Mouse (Mus musculus): ENCODE results near the gene Gm10553. TPM values are rescaled to one million over a fixed set of nuclear protein-coding genes. Genes with fewer than 3 reads are reported as not detected.
"Not testable (repeated sequence)": the region's sequence is repeated elsewhere in the genome, so short reads cannot be mapped to it uniquely, and the experiment has no call there.

Gm10553 gene
- polyA plus RNA-seq (2011; ENCODE audit: insufficient read length, low read depth, missing spikeins): not detected in 2 replicates

DNA sequence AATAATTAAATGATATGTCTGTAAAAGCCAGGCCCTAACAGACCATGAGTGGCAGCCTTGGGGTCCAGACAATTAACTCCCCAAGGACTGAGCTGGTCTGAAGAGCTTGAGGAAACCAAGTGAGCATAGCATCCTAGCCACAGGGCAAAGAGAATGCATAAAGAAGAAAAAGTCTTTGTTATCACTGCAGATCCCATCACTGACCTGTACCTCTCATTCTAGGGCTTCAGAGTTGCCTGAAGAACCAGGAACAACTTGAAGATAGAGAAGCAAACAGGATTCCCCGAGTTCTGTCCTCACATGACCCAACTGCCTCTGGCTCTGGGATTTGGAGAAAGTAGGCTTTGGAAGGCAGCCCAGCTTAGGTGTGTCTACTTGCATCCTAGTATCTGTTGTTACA lies at the start of gene Gm10553:
TSS of gene Gm10553 (plus strand) at position 301 of the 400 bp plus-strand sequence.
- not testable (repeated sequence) for H3K27ac ChIP-seq (ENCODE audit: insufficient read depth, low read length); H3K4me3 ChIP-seq (ENCODE audit: insufficient read depth, low read length); H3K4me1 ChIP-seq (ENCODE audit: control insufficient read depth, insufficient read depth, low read length)

DNA sequence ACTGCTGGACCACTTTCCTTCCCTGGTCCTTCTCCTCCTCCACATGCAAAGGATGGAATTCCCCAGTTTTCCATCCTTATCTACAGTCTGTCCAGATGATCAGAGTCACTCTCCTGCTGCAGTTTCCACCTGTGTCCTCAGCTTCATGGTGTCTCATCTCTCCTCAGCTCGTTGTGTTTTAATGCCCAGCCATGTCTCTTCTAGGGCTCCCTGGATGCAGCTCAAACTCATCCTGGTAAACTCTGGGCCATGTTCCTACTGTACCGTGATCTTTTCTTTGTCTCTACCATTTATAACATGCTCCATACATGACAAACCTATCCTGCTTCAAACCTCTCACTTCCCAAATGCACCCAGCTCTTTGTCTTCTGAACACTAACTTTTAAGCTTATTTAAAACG lies 28.3 kb upstream of the Gm10553 start:
- not testable (repeated sequence) for H3K4me3 ChIP-seq (ENCODE audit: insufficient read depth, low read length)

DNA sequence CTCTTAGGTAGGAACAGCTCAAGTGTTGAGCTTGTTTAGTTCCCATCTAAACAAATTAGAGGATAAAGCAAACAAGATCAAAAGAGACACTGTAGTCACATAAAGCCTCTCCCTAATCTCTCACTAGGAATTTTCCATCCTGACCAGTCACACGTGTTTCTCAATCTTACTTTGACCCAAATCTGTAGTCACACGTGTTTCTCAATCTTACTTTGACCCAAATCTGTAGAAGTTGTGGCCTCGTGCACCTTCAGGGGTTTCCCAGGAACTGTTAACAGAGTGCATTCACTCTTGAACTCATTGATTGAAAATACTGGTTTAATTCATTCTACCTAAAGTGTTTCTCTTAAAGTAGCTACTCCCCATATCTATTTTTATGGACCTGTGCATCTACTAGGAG lies 26.9 kb upstream of the Gm10553 start:
- not testable (repeated sequence) for H3K4me3 ChIP-seq (ENCODE audit: insufficient read depth, low read length); H3K27ac ChIP-seq (ENCODE audit: insufficient read depth, low read length); H3K4me1 ChIP-seq (ENCODE audit: control insufficient read depth, insufficient read depth, low read length)

More for the DNA sequence above, 28.3 kb upstream of the Gm10553 start:
- H3K4me1 ChIP-seq (ENCODE audit: control insufficient read depth, insufficient read depth, low read length); H3K27ac ChIP-seq (ENCODE audit: insufficient read depth, low read length): not testable (repeated sequence)

DNA sequence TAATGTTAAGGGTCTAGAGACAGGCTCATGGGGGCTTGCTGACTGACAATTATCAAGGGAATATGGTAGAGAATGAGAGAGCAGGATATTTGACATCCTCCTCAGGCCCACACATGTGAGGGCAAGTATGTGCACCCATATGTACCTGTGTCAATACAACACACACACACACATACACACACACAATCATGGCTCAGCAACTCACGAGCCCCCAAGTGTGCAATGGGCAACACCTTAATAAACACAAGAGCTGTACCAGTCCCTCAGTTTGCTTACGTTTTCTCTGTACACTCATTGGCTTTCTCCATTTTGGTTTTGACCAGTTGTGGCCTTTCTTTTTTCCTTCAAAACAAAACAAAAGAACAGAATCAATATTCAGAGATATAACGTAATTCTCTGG lies 15.2 kb upstream of the Gm10553 start:
- H3K27ac ChIP-seq (ENCODE audit: insufficient read depth, low read length); H3K4me1 ChIP-seq (ENCODE audit: control insufficient read depth, insufficient read depth, low read length): not testable (repeated sequence)

DNA sequence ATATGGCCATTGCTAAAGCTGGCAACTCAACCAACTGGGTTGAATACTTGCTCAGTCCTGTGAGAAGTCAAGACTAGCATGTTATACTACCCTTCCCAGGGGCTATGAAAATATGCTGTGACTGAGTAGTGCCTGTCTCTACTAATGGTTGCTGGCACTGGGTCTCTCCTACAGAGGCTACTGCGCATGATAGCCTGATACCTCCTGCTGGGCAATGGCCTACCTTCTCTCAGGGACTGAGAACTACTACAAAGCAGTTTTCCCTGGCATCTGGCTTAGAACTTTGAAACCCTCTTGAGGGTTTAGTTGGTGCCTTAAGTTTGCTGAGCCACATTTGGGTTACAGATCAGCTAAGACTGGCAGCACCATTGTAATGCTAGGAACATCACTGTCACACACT lies 13.8 kb upstream of the Gm10553 start:
- not testable (repeated sequence) for H3K4me1 ChIP-seq (ENCODE audit: control insufficient read depth, insufficient read depth, low read length); H3K4me3 ChIP-seq (ENCODE audit: insufficient read depth, low read length)

More for the DNA sequence above, 15.2 kb upstream of the Gm10553 start:
- H3K4me3 ChIP-seq (ENCODE audit: insufficient read depth, low read length): not testable (repeated sequence)

DNA sequence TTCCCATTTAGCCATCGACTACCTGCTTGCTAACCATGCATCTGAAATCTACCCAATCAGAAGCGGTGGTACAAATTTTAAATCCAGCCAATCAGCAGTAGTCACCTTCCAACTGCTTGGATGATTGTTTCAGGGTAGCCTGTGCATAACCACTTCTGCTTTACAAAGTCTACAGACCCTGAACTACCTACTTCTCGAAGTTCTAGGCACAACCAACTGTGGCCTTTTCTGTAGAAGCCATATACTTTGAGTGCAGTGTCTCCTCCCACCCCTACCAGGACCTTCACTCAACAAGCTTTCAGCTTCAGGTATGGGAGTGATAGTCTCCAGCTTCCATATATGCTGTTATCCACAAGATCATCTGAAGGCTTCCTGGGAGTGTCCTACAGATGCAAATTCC lies 7.8 kb upstream of the Gm10553 start:
- not testable (repeated sequence) for H3K4me3 ChIP-seq (ENCODE audit: insufficient read depth, low read length); H3K4me1 ChIP-seq (ENCODE audit: control insufficient read depth, insufficient read depth, low read length); H3K27ac ChIP-seq (ENCODE audit: insufficient read depth, low read length)

More for the DNA sequence above, 13.8 kb upstream of the Gm10553 start:
- H3K27ac ChIP-seq (ENCODE audit: insufficient read depth, low read length): not testable (repeated sequence)

DNA sequence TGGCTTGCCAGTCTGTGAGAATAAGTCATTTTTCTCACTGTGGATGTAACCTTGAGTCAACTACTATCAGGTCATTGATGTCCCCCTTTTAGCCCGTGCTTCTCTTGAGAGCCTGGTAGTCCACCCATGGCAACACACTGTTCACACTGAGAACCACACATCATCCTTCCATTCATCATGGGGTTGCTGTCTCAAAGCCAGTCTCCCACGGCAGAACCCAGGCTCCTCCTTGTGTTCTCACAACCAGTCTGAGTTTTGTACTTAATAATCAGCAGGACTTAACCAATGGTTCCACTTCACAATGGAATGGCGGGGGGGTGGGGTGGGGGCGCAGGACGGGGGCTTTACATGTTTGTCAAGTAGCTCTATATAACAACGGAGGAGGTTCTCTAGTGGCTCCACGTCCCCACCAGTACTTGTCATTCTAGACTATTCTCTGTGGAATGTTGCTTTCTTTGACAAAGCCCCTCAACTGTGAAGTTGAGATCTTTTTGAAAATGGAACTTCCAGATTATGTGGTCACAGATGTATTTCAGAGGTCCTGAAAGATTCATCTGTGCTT lies 6.9 kb upstream of the Gm10553 start:
- not testable (repeated sequence) for H3K4me3 ChIP-seq (ENCODE audit: insufficient read depth, low read length); H3K27ac ChIP-seq (ENCODE audit: insufficient read depth, low read length); H3K4me1 ChIP-seq (ENCODE audit: control insufficient read depth, insufficient read depth, low read length)

DNA sequence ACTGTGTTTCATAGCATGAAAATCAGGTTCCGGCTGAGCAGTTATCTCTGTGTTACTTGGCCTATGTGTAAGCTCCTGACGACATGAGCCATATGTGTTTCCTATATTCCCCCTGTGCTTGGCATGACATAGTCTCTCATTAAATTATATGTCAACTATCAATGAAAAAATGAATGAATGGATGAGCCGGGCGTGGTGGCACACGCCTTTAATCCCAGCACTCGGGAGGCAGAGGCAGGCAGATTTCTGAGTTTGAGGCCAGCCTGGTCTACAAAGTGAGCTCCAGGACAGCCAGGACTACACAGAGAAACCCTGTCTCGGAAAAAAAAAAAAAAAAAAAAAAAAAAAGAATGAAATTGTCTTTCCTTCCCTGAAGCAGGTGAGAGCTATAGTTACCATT lies 883 bp upstream of the Gm10553 start:
- H3K4me1 ChIP-seq (ENCODE audit: control insufficient read depth, insufficient read depth, low read length); H3K27ac ChIP-seq (ENCODE audit: insufficient read depth, low read length); H3K4me3 ChIP-seq (ENCODE audit: insufficient read depth, low read length): not testable (repeated sequence)

DNA sequence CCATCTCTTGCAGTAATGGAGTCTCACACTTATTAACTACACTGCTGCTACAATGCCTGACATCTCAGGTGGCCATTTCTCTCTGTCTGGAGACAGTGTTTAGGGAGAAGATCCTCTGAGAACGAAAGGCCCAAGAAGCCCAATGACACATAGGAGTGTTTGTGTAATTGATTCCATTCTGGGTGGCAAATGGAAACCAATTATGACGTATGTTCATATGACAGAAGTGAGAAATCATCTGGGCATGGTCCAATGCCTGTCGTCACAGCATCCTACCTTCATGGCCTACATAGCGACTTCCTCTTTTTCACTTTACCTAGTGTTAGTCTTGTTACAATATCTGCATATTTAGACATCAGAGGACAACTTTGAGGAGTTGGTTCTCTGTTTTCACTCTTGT lies 1.8 kb downstream of the Gm10553 start:
- not testable (repeated sequence) for H3K4me1 ChIP-seq (ENCODE audit: control insufficient read depth, insufficient read depth, low read length); H3K27ac ChIP-seq (ENCODE audit: insufficient read depth, low read length); H3K4me3 ChIP-seq (ENCODE audit: insufficient read depth, low read length)

DNA sequence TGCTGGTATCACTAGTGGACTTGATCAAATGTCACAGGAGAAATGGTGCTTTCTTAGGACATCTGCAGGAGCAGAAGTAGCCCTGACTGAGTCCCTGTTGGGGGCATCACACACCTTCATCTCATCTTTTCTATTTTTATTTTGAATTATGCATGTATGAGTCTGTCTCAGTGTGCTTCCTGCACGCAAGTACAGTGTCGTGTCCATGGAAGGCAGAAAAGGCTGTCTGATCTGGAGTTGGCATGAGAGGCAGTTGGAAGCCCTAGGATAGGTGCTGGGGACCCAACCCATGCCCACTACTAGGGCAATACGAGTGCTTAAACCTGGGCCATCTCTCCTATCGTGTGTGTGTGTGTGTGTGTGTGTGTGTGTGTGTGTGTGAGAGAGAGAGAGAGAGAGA lies 5.4 kb downstream of the Gm10553 start:
- H3K27ac ChIP-seq (ENCODE audit: insufficient read depth, low read length); H3K4me1 ChIP-seq (ENCODE audit: control insufficient read depth, insufficient read depth, low read length); H3K4me3 ChIP-seq (ENCODE audit: insufficient read depth, low read length): not testable (repeated sequence)

DNA sequence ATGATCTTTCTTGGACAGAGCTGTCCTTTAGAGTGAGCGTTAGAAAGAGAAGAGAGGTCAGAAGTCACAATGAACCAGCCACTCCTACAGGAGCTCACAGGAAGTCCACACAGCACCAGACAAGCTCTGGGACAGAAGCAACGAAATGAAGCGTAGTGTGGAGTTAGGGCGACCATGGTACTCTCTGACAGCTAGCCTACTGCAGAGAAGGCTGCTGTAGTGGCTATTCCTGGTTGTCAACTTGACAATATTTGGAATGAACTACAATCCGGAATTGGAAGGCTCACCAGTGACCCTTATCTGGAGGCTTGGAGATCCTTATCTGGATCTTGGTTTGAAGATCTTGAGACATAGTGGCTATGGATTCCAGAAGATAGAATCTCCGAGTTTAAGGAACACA lies 6.0 kb downstream of the Gm10553 start:
- H3K4me3 ChIP-seq (ENCODE audit: insufficient read depth, low read length); H3K27ac ChIP-seq (ENCODE audit: insufficient read depth, low read length); H3K4me1 ChIP-seq (ENCODE audit: control insufficient read depth, insufficient read depth, low read length): not testable (repeated sequence)

DNA sequence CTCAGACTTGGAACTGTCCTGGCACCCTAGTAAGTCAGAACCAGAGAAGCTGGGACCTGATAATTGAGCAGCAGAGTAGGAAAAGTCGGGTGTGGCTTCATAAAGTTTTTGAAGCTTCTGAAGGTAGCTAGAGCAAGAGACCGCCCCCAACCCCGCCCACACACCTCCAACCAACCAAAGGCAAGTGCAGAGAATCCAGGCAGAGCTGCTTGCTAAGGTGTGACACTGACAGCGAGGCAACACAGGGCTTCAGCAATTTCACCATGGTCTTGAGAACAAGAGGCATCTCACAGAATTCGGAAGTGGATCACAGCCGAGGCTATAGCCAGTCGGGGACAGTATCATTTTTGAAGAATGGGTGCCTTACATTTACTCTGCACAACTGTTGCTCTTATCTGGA lies 9.8 kb downstream of the Gm10553 start, which contains the start of gene A530032D15Rik:
TSS of gene A530032D15Rik (minus strand) at position 101 of the 400 bp plus-strand sequence.
- H3K4me1 ChIP-seq (ENCODE audit: control insufficient read depth, insufficient read depth, low read length); H3K27ac ChIP-seq (ENCODE audit: insufficient read depth, low read length); H3K4me3 ChIP-seq (ENCODE audit: insufficient read depth, low read length): not testable (repeated sequence)

DNA sequence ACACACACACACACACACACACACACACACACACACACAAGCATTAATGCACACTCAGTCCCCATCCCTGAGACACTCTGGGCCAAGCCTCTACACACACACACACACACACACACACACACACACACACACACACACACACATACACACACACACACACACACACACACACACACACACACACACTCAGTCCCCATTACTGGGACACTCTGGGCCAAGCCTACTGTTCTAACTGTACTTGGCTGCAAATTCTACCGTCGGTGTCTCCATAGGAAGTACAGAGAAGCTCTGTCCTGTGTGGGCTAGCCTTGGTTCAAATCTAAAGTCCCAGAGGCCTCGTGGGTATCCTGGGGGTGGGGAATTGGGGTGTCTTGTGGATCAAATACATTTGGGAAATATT lies 10.9 kb downstream of the Gm10553 start:
- H3K27ac ChIP-seq (ENCODE audit: insufficient read depth, low read length): not testable (repeated sequence)

DNA sequence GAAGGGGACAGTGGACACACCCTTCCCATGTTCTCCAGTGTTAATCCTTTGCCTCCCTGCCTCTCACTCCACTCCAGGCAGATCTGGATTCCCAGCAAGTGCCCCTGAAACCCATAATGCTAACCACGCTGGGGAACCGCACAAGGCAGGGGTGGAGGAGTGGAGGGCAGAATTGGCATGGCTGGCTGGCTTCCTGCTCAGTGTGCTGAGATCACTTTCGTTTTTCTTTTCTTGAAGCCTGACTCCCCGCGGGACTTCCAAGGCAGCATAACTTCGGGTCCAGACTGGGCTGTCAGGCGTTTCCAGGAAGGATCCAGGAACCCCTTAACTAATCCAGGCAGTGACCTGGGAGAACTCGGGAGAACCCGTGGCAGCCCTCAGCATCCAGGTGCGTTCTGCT lies 11.6 kb downstream of the Gm10553 start:
- not testable (repeated sequence) for H3K27ac ChIP-seq (ENCODE audit: insufficient read depth, low read length); H3K4me1 ChIP-seq (ENCODE audit: control insufficient read depth, insufficient read depth, low read length); H3K4me3 ChIP-seq (ENCODE audit: insufficient read depth, low read length)

More for the DNA sequence above, 10.9 kb downstream of the Gm10553 start:
- H3K4me3 ChIP-seq (ENCODE audit: insufficient read depth, low read length); H3K4me1 ChIP-seq (ENCODE audit: control insufficient read depth, insufficient read depth, low read length): not testable (repeated sequence)

DNA sequence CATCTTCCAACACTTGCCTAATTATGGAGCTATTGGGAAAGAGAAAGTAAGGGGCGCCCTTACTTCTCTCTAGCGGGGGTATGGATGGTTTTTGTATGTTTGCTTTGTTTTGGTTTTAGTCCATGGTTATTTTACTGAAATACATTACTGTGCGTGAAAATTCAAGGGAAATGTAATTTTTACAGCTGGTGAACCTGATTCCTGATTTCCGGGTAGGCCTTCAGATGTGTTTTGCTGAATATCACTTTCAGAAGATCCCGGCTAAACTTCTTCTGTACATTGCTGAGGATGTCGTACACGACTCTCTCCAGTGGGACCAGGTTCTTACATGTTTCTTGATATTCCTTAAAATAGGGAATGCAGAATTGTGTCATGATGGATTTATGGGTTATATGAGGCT lies 12.3 kb downstream of the Gm10553 start:
- H3K4me3 ChIP-seq (ENCODE audit: insufficient read depth, low read length); H3K27ac ChIP-seq (ENCODE audit: insufficient read depth, low read length): not testable (repeated sequence)

DNA sequence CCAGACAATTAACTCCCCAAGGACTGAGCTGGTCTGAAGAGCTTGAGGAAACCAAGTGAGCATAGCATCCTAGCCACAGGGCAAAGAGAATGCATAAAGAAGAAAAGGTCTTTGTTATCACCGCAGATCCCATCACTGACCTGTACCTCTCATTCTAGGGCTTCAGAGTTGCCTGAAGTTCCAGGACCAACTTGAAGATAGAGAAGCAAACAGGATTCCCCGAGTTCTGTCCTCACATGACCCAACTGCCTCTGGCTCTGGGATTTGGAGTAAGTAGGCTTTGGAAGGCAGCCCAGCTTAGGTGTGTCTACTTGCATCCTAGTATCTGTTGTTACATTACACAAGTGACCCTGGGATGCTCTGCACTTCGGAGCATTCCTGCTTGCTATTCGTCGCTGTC lies 12.9 kb downstream of the Gm10553 start:
- H3K4me3 ChIP-seq (ENCODE audit: insufficient read depth, low read length); H3K4me1 ChIP-seq (ENCODE audit: control insufficient read depth, insufficient read depth, low read length); H3K27ac ChIP-seq (ENCODE audit: insufficient read depth, low read length): not testable (repeated sequence)

More for the DNA sequence above, 12.3 kb downstream of the Gm10553 start:
- H3K4me1 ChIP-seq (ENCODE audit: control insufficient read depth, insufficient read depth, low read length): not testable (repeated sequence)

DNA sequence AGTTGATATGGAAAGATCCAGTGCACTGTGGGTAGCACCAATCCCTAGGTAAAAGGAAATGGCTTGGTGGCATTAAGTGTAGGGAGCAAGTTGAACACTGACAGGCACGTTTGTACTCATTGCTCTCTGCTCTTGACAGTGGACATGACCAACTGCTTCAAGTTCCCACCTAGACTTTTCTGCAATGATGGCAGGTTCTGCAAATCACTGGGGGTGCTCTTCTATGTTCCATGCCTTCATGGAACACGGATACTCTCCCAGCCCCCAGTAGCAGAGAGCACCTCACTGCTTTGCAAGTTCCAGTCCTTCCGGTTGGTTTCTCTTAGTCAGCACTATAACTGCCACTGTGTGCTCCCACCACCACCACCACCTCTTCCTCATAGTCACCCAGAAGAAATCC lies 14.1 kb downstream of the Gm10553 start:
- H3K4me1 ChIP-seq (ENCODE audit: control insufficient read depth, insufficient read depth, low read length); H3K4me3 ChIP-seq (ENCODE audit: insufficient read depth, low read length); H3K27ac ChIP-seq (ENCODE audit: insufficient read depth, low read length): not testable (repeated sequence)
